Mouse (Mus musculus) intestine, postnatal 0 days (tissue): ENCODE data around the gene Ap3m1. TPM values are rescaled to one million over a fixed set of nuclear protein-coding genes. Genes with fewer than 3 reads are reported as not detected.

Source experiments
- ATAC-seq: fragments of 200-750 bp; cut with Nextera tagmentation; 2 replicates; pipeline ENCODE4 v1.8.0; 2017; ENCODE audit warnings: mild to moderate bottlenecking, moderate TSS enrichment, moderate library complexity
- H3K27ac ChIP-seq: fragments of 300-500 bp; sonication (generic); 2 replicates; pipeline ENCODE4 v1.5.1; 2014; ENCODE audit warnings: mild to moderate bottlenecking, low read depth, low read length, moderate library complexity
- H3K27me3 ChIP-seq: fragments of 300-500 bp; sonication (generic); replicated peaks from 2 replicates; pipeline ENCODE4 v1.6.1; 2014; ENCODE audit warnings: low read length, mixed read lengths; ENCODE audit not compliant: control insufficient read depth, insufficient read depth
- H3K36me3 ChIP-seq: fragments of 300-500 bp; sonication (generic); 2 replicates; pipeline ENCODE4 v1.6.1; 2014; ENCODE audit warnings: mild to moderate bottlenecking, moderate library complexity; ENCODE audit not compliant: control insufficient read depth, insufficient read depth
- H3K4me1 ChIP-seq: fragments of 300-500 bp; sonication (generic); replicated peaks from 2 replicates; pipeline ENCODE4 v1.6.1; 2014; ENCODE audit warnings: antibody characterized with exemption, low read length, mixed read lengths; ENCODE audit not compliant: control insufficient read depth, insufficient read depth
- H3K4me2 ChIP-seq: fragments of 300-500 bp; sonication (generic); replicated peaks from 2 replicates; pipeline ENCODE4 v1.6.1; 2014; ENCODE audit warnings: low read depth, mild to moderate bottlenecking, moderate library complexity
- H3K4me3 ChIP-seq: fragments of 300-500 bp; sonication (generic); 2 replicates; pipeline ENCODE4 v1.5.1; 2014; ENCODE audit warnings: low read depth, low read length
- H3K9ac ChIP-seq: fragments of 300-500 bp; sonication (generic); 2 replicates; pipeline ENCODE4 v1.6.1; 2014; ENCODE audit warnings: mild to moderate bottlenecking, low read depth, low read length
- H3K9me3 ChIP-seq: fragments of 300-500 bp; sonication (generic); 2 replicates; pipeline ENCODE4 v1.6.1; 2016; ENCODE audit warnings: mixed run types; ENCODE audit not compliant: control insufficient read depth
- CTCF ChIP-seq: sonication (generic); IDR thresholded peaks from 2 replicates; pipeline ENCODE4 v1.5.1; 2016; ENCODE audit warnings: low read depth, mild to moderate bottlenecking, control low read depth, antibody characterized with exemption, moderate library complexity
- WGBS: fragments of 180-500 bp; shearing (Covaris S2); extraction: QIAGEN DNeasy Blood & Tissue Kit; methylation state at CpG from one replicate; pipeline ENCODE4 v1.1.7; 2014; 5-methylcytosine and 5-hydroxymethylcytosine counted together
- polyA plus RNA-seq: library from polyadenylated mRNA; unstranded; fragments of >200 nt; fragmentation: Nextera tagmentation; extraction: Ambion mirVana; gene quantifications from 2 replicates; pipeline ENCODE4 v1.2.1, GENCODE M21; 2015

The Ap3m1 gene
- polyA plus RNA-seq, 1 experiment from 2014 or later = 58.8 TPM

DNA sequence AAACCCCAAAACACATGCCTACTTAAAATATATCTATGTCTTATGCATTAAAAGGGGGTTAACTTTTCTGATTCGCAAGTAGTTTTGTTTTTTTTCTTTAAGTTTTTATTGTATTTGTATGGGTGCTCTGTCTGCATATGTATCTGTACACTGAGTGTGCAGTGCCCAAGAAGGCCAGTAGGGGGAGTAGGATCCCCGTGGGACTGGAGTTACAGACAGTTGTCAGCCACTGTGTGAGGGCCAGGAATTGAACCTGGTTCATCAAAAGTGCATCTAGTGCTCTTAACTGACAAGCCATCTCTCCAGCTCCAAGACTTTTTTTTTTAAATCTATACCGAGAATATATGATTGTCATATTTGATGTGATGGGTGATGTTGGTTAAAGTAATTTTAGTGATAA, 1.6 kb downstream of the Ap3m1 start:
- Histone ChIP-seq H3K4me1 (no peaks in the 10 kb centered on the region), H3K4me3 (no peak overlapping the region; the same call in 1 of the 2 replicates), H3K4me2 (peak overlapping the region; percentile 89), H3K27ac (no peak overlapping the region), H3K36me3 (no peaks in the 10 kb centered on the region), H3K9ac (no peak overlapping the region), H3K27me3 (no peaks in the 10 kb centered on the region), H3K9me3 (no peaks in the 10 kb centered on the region)
- peak; percentile 71 for TF ChIP-seq CTCF
- no peak for ATAC-seq
- WGBS = 77% methylated on average over 3 of the region's 3 CpGs

DNA sequence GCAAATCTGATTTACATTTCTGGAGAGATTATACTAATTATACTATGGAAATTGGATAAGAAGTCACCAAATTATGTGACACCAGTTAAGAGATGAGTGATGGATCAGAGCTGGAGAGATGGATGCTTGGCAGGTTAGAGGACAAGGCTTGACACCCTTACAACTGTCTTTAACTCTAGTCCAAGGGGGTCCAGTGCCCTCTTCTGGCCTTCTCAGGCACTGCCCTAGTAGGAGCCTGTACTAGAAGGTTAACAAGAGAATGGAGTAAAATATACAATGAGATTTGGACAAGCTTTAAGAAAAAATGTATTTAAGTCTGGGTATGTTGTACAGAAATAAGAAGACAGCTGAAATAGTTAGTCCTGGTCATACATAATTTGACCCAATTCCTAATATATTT, 3.4 kb downstream of the Ap3m1 start:
- no peaks in the 10 kb centered on the region for H3K27me3 ChIP-seq
- no peak overlapping the region for H3K27ac ChIP-seq
- no peak overlapping the region for H3K9ac ChIP-seq
- no peak overlapping the region for H3K4me3 ChIP-seq
- H3K4me1 ChIP-seq = no peaks in the 10 kb centered on the region
- no peaks in the 10 kb centered on the region for H3K9me3 ChIP-seq
- ATAC-seq = no peak
- H3K36me3 ChIP-seq = peaks cover 6% of the 10 kb centered on the region; the same call in 1 of the 2 replicates
- TF ChIP-seq CTCF = peak; percentile 73
- H3K4me2 ChIP-seq = no peak overlapping the region

DNA sequence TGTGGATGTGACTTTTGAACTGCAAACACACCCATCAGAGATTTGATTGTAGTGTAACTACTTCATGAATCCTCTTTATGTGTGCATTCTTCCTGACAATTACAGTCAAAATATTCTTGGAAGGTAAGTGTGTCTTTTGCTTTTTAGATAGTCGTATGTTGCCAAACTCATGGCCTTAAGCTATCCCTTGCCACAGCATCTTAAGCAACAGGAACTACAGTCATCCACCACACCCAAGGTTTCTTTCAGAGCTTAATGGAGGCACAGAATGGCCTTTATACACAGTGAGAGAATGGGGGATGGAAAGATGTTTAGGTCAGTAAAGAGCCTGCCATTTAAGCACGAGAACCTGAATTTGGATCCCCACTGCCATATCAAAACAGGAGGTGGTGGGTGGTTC, 4.5 kb downstream of the Ap3m1 start:
- Histone ChIP-seq H3K9me3 (no peaks in the 10 kb centered on the region), H3K36me3 (peaks cover 14% of the 10 kb centered on the region; the same call in 1 of the 2 replicates), H3K27ac (no peak overlapping the region), H3K4me1 (no peaks in the 10 kb centered on the region), H3K27me3 (no peaks in the 10 kb centered on the region), H3K9ac (no peak overlapping the region), H3K4me2 (no peak overlapping the region), H3K4me3 (no peak overlapping the region)
- ATAC-seq = no peak
- WGBS = 77% methylated on average over 2 of the region's 2 CpGs
- TF ChIP-seq CTCF = no peak

DNA sequence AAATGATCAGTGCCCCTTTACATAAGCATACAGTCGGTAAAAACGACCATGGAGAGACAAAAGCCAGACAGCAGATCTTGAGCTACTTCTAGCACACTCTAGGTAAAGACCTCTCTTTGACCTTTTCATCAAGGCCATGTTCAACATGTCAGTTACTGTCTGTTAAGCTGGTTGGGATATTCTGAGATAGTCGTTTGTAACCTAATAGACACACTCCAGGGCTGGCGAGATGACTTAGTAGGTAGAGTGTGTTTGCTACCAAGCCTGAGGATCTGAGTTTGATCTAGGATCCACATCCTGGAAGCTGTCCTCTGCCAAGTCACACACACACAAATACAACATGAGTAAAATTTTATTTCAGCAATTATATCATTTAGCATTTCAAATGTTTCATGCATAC, 12.7 kb downstream of the Ap3m1 start:
- TF ChIP-seq CTCF = no peak
- ATAC-seq = no peak
- H3K9me3 ChIP-seq = no peaks in the 10 kb centered on the region
- no peak overlapping the region for H3K9ac ChIP-seq
- H3K36me3 ChIP-seq = peaks cover 43% of the 10 kb centered on the region
- 56% methylated on average over 4 of the region's 4 CpGs for WGBS
- H3K4me2 ChIP-seq = no peak overlapping the region
- no peak overlapping the region for H3K4me3 ChIP-seq
- no peaks in the 10 kb centered on the region for H3K27me3 ChIP-seq
- H3K4me1 ChIP-seq = no peaks in the 10 kb centered on the region
- no peak overlapping the region for H3K27ac ChIP-seq

DNA sequence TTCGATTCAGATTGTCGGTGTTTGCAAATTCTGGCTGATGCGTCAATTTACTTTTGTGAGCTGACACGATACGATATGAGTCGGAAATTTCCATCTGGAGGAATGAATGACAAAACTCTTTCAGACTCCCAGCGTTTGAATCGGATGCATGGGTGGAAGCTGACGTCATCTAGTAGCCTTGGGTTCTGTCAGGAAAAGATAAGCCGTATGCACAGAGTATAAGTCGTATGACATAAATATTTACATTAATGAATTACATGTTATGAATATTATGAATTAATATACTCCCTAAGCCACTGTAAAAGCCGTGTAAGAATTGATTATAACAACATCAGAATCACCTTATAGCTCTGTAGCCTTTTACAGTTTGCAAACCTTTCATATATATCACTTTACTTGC, 13.2 kb downstream of the Ap3m1 start:
- Histone ChIP-seq H3K9ac (no peak overlapping the region), H3K4me3 (no peak overlapping the region), H3K27ac (no peak overlapping the region), H3K36me3 (peaks cover 45% of the 10 kb centered on the region), H3K4me2 (no peak overlapping the region), H3K4me1 (no peaks in the 10 kb centered on the region), H3K9me3 (no peaks in the 10 kb centered on the region), H3K27me3 (no peaks in the 10 kb centered on the region)
- 62% methylated on average over 12 of the region's 12 CpGs for WGBS
- no peak for TF ChIP-seq CTCF
- ATAC-seq = no peak

DNA sequence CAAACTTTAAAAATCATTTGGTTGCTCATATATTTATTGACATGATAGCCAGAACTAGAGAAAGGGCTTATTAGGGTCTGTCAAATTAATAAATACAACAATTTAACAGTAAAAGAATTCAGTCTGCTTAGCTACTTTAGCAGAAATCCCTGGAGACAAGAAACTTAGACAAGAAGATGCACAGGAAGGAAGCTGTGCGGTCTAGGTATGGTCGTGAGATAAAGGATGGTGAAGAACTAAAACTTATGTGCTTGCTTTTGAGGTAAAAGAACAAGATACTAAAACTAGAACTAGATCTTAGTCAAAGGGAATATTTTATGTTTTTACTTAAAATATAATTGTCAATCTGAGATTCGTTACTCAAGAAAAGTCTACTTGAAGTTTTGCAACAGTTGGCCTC, 17.5 kb downstream of the Ap3m1 start:
- no peaks in the 10 kb centered on the region for H3K9me3 ChIP-seq
- H3K4me1 ChIP-seq = no peaks in the 10 kb centered on the region
- TF ChIP-seq CTCF = no peak
- no peak for ATAC-seq
- H3K36me3 ChIP-seq = peaks cover 60% of the 10 kb centered on the region
- H3K4me3 ChIP-seq = no peak overlapping the region
- 93% methylated on average over 3 of the region's 3 CpGs for WGBS
- no peak overlapping the region for H3K4me2 ChIP-seq
- no peaks in the 10 kb centered on the region for H3K27me3 ChIP-seq
- H3K27ac ChIP-seq = no peak overlapping the region
- H3K9ac ChIP-seq = no peak overlapping the region

DNA sequence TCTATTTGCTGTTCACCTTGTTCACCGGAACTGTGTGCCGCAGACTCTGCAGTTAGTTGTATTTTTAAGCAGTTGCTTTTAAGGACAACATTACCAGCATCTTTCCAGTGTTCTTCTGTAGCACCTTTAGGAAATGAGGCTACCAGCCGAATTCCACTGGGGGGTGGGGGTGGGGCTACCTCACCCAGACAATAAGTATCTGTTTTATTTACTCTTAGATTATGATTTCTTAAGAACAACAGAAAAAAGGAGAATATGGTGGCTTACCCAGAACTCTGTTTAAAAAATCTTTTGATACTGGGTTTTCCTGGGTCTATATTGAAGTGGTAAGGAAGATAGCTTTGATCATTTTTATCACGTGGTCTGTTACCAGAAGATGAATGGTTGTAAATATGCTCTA, 18.0 kb downstream of the Ap3m1 start:
- Histone ChIP-seq H3K9ac (no peak overlapping the region), H3K9me3 (no peaks in the 10 kb centered on the region), H3K4me2 (no peak overlapping the region), H3K36me3 (peaks cover 65% of the 10 kb centered on the region), H3K27me3 (no peaks in the 10 kb centered on the region), H3K4me1 (no peaks in the 10 kb centered on the region), H3K4me3 (no peak overlapping the region), H3K27ac (no peak overlapping the region)
- ATAC-seq = no peak
- 81% methylated on average over 4 of the region's 4 CpGs for WGBS
- TF ChIP-seq CTCF = no peak
